Mouse (Mus musculus): Measurements from ENCODE around the gene Pld6. TPM values are rescaled to one million over a fixed set of nuclear protein-coding genes. Genes with fewer than 3 reads are reported as not detected.

Pld6 gene
- polyA plus RNA-seq, 1 experiment: 0.02 TPM

- Histone ChIP-seq H3K79me2 (ENCODE audit: control insufficient read depth, insufficient read depth) (no peaks in the 10 kb centered on the region), H3K27me3 (ENCODE audit: control insufficient read depth, insufficient read depth, insufficient read length) (no peaks in the 10 kb centered on the region), H3K36me3 (ENCODE audit: control insufficient read depth, insufficient read depth) (peaks cover 60% of the 10 kb centered on the region), H3K4me2 (ENCODE audit: low read depth) (no peak overlapping the region), H3K4me3 (no peak overlapping the region), H3ac (ENCODE audit: control insufficient read depth, insufficient read length) (no peak overlapping the region)
- TF ChIP-seq MYOD1 (IDR thresholded peaks at IDR 0.05; ENCODE audit: control insufficient read depth in 1 of 3, insufficient read length in 2 of 3, low read depth in 2 of 3): peak in 2 of 3 experiments; percentile 59 to 60
- TF ChIP-seq TCF12 (IDR thresholded peaks at IDR 0.05; ENCODE audit: insufficient read depth, poor library complexity, severe bottlenecking): no peak
- peak in 1 of 3 experiments; percentile 35 for TF ChIP-seq MYOG (IDR thresholded peaks at IDR 0.05; ENCODE audit: control insufficient read depth in 1 of 3, insufficient read depth in 1 of 3, insufficient read length in 2 of 3, low read depth in 2 of 3)
These were observed 11.9 kb downstream of the Pld6 start for GRCm38 (mm10) chr11:59775435-59776148.

DNA sequence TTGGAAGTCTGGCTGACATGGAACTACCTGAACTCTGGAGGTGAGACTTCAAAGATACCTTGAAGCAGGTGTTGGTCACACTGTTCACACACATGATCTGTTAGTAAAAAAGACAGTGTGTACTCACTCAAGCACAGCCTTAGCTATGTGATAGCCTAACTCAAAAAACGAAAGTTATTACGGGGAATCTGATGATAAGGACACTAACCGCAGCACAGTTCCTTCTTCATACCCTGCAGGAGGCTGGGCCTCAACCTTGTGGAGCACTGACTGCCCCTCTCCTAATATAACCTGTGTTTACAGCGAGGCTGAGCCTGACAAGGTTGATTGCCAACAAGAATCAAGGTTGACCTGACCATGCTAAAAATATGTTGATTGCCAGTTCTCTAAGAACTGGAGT is 12.9 kb downstream of the Pld6 start:
- H3K27me3 ChIP-seq (ENCODE audit: control insufficient read depth, insufficient read depth, insufficient read length): no peaks in the 10 kb centered on the region
- TF ChIP-seq MAX (IDR thresholded peaks at IDR 0.05; ENCODE audit: low read depth) (no peak), POLR2AphosphoS2 (IDR thresholded peaks at IDR 0.05; ENCODE audit: insufficient read length, low read depth) (no peak), TCF12 (IDR thresholded peaks at IDR 0.05; ENCODE audit: insufficient read depth, poor library complexity, severe bottlenecking) (no peak), USF1 (IDR thresholded peaks at IDR 0.05; ENCODE audit: low read depth) (no peak), E2F4 (IDR thresholded peaks at IDR 0.05; ENCODE audit: insufficient read depth) (no peak), CEBPB (IDR thresholded peaks at IDR 0.05; ENCODE audit: insufficient read depth, poor library complexity, severe bottlenecking) (no peak), REST (IDR thresholded peaks at IDR 0.05; ENCODE audit: insufficient read depth, insufficient read length) (no peak), MYOD1 (IDR thresholded peaks at IDR 0.05; ENCODE audit: control insufficient read depth in 1 of 3, insufficient read length in 2 of 3, low read depth in 2 of 3) (no peak), SRF (IDR thresholded peaks at IDR 0.05; ENCODE audit: control insufficient read depth, insufficient read length, low read depth) (no peak), POLR2A (IDR thresholded peaks at IDR 0.05; ENCODE audit: insufficient read length, low read depth) (no peak), TCF3 (IDR thresholded peaks at IDR 0.05; ENCODE audit: insufficient read length, low read depth) (no peak), MYOG (IDR thresholded peaks at IDR 0.05; ENCODE audit: control insufficient read depth in 1 of 3, insufficient read depth in 1 of 3, insufficient read length in 2 of 3, low read depth in 2 of 3) (no peak)
- no peak overlapping the region for H3K4me2 ChIP-seq (ENCODE audit: low read depth)
- no peak overlapping the region for H3ac ChIP-seq (ENCODE audit: control insufficient read depth, insufficient read length)
- H3K4me3 ChIP-seq: no peak overlapping the region
- H3K36me3 ChIP-seq (ENCODE audit: control insufficient read depth, insufficient read depth): peaks cover 63% of the 10 kb centered on the region
- no peaks in the 10 kb centered on the region for H3K79me2 ChIP-seq (ENCODE audit: control insufficient read depth, insufficient read depth)

GRCm38 (mm10) chr11:59772902-59773301 is 14.5 kb downstream of the Pld6 start:
- H3ac ChIP-seq (ENCODE audit: control insufficient read depth, insufficient read length): no peak overlapping the region
- H3K4me2 ChIP-seq (ENCODE audit: low read depth): no peak overlapping the region
- no peaks in the 10 kb centered on the region for H3K79me2 ChIP-seq (ENCODE audit: control insufficient read depth, insufficient read depth)
- no peaks in the 10 kb centered on the region for H3K27me3 ChIP-seq (ENCODE audit: control insufficient read depth, insufficient read depth, insufficient read length)
- H3K36me3 ChIP-seq (ENCODE audit: control insufficient read depth, insufficient read depth): peaks cover 78% of the 10 kb centered on the region
- H3K4me3 ChIP-seq: no peak overlapping the region
- no peak for TF ChIP-seq MYOG (IDR thresholded peaks at IDR 0.05; ENCODE audit: control insufficient read depth in 1 of 3, insufficient read depth in 1 of 3, insufficient read length in 2 of 3, low read depth in 2 of 3)
- TF ChIP-seq POLR2A (IDR thresholded peaks at IDR 0.05; ENCODE audit: insufficient read length, low read depth): no peak
- TF ChIP-seq MAX (IDR thresholded peaks at IDR 0.05; ENCODE audit: low read depth): no peak
- TF ChIP-seq E2F4 (IDR thresholded peaks at IDR 0.05; ENCODE audit: insufficient read depth): no peak
- no peak for TF ChIP-seq POLR2AphosphoS2 (IDR thresholded peaks at IDR 0.05; ENCODE audit: insufficient read length, low read depth)
- TF ChIP-seq USF1 (IDR thresholded peaks at IDR 0.05; ENCODE audit: low read depth): no peak
- TF ChIP-seq TCF3 (IDR thresholded peaks at IDR 0.05; ENCODE audit: insufficient read length, low read depth): no peak
- TF ChIP-seq TCF12 (IDR thresholded peaks at IDR 0.05; ENCODE audit: insufficient read depth, poor library complexity, severe bottlenecking): no peak
- no peak for TF ChIP-seq SRF (IDR thresholded peaks at IDR 0.05; ENCODE audit: control insufficient read depth, insufficient read length, low read depth)
- TF ChIP-seq CEBPB (IDR thresholded peaks at IDR 0.05; ENCODE audit: insufficient read depth, poor library complexity, severe bottlenecking): no peak
- TF ChIP-seq MYOD1 (IDR thresholded peaks at IDR 0.05; ENCODE audit: control insufficient read depth in 1 of 3, insufficient read length in 2 of 3, low read depth in 2 of 3): no peak
- TF ChIP-seq REST (IDR thresholded peaks at IDR 0.05; ENCODE audit: insufficient read depth, insufficient read length): no peak

- Histone ChIP-seq H3K79me2 (ENCODE audit: control insufficient read depth, insufficient read depth) (no peaks in the 10 kb centered on the region), H3K27me3 (ENCODE audit: control insufficient read depth, insufficient read depth, insufficient read length) (no peaks in the 10 kb centered on the region), H3ac (ENCODE audit: control insufficient read depth, insufficient read length) (no peak overlapping the region), H3K4me3 (no peak overlapping the region), H3K4me2 (ENCODE audit: low read depth) (no peak overlapping the region), H3K36me3 (ENCODE audit: control insufficient read depth, insufficient read depth) (peaks cover 80% of the 10 kb centered on the region)
- TF ChIP-seq POLR2A (IDR thresholded peaks at IDR 0.05; ENCODE audit: insufficient read length, low read depth) (no peak), REST (IDR thresholded peaks at IDR 0.05; ENCODE audit: insufficient read depth, insufficient read length) (no peak), MYOD1 (IDR thresholded peaks at IDR 0.05; ENCODE audit: control insufficient read depth in 1 of 3, insufficient read length in 2 of 3, low read depth in 2 of 3) (no peak), TCF3 (IDR thresholded peaks at IDR 0.05; ENCODE audit: insufficient read length, low read depth) (no peak), CEBPB (IDR thresholded peaks at IDR 0.05; ENCODE audit: insufficient read depth, poor library complexity, severe bottlenecking) (no peak), E2F4 (IDR thresholded peaks at IDR 0.05; ENCODE audit: insufficient read depth) (no peak), MAX (IDR thresholded peaks at IDR 0.05; ENCODE audit: low read depth) (no peak), SRF (IDR thresholded peaks at IDR 0.05; ENCODE audit: control insufficient read depth, insufficient read length, low read depth) (no peak), MYOG (IDR thresholded peaks at IDR 0.05; ENCODE audit: control insufficient read depth in 1 of 3, insufficient read depth in 1 of 3, insufficient read length in 2 of 3, low read depth in 2 of 3) (no peak)
These were observed 15.2 kb downstream of the Pld6 start for GRCm38 (mm10) chr11:59772291-59772690.
